Mouse (Mus musculus) C2C12 (cell line): ENCODE data around the gene Adora1. TPM values are rescaled to one million over a fixed set of nuclear protein-coding genes. Genes with fewer than 3 reads are reported as not detected.

Source experiments
- H3K27me3 ChIP-seq: one replicate; pipeline ENCODE4 v1.6.1; 2011; ENCODE audit not compliant: control insufficient read depth, insufficient read depth, insufficient read length
- H3K36me3 ChIP-seq: one replicate; pipeline ENCODE4 v1.6.1; 2011; ENCODE audit not compliant: control insufficient read depth, insufficient read depth
- H3K4me3 ChIP-seq: one replicate; pipeline ENCODE4 v1.5.1; 2011; ENCODE audit warnings: mild to moderate bottlenecking, control low read depth; ENCODE audit not compliant: poor library complexity, insufficient read depth, severe bottlenecking
- H3K79me2 ChIP-seq: one replicate; pipeline ENCODE4 v1.6.1; 2011; ENCODE audit not compliant: control insufficient read depth, insufficient read depth
- H3K79me3 ChIP-seq: one replicate; pipeline ENCODE4 v1.6.1; 2011; ENCODE audit warnings: low read depth, control low read depth
- H3ac ChIP-seq: one replicate; pipeline ENCODE3; 2011; ENCODE audit warnings: low read depth; ENCODE audit not compliant: control insufficient read depth, insufficient read length
- CEBPB ChIP-seq: IDR thresholded peaks from one replicate; pipeline ENCODE4 v1.6.1; 2011; ENCODE audit warnings: low read depth, mild to moderate bottlenecking, control low read depth, moderate library complexity
- CTCF ChIP-seq: IDR thresholded peaks from one replicate; pipeline ENCODE4 v1.5.1; 2011; ENCODE audit not compliant: control insufficient read depth, insufficient read depth, insufficient read length
- FOSL1 ChIP-seq: IDR thresholded peaks from one replicate; pipeline ENCODE4 v1.8.0; 2011; ENCODE audit warnings: mild to moderate bottlenecking, low read length; ENCODE audit not compliant: poor library complexity, insufficient read depth, severe bottlenecking
- MAX ChIP-seq: IDR thresholded peaks from one replicate; pipeline ENCODE4 v1.6.1; 2011; ENCODE audit warnings: mild to moderate bottlenecking, control low read depth
- MYOD1 ChIP-seq: IDR thresholded peaks from one replicate; pipeline ENCODE4 v1.6.1; 2011; ENCODE audit warnings: low read depth; ENCODE audit not compliant: control insufficient read depth, insufficient read length
- MYOG ChIP-seq: IDR thresholded peaks from one replicate; pipeline ENCODE4 v1.6.1; 2011; ENCODE audit not compliant: control insufficient read depth, insufficient read length; ENCODE audit errors: extremely low read depth
- USF1 ChIP-seq: IDR thresholded peaks from one replicate; pipeline ENCODE4 v1.6.1; 2011; ENCODE audit warnings: low read depth, mild to moderate bottlenecking, control low read depth, moderate library complexity
- polyA plus RNA-seq: library from polyadenylated mRNA; unstranded; fragments of >200 nt; fragmentation: generic; extraction: Trizol; gene quantifications from one replicate; pipeline ENCODE4 v1.2.1, GENCODE M21; 2012; ENCODE audit warnings: missing spikeins

Adora1 gene
- polyA plus RNA-seq, 1 experiment: 0.05 TPM

DNA sequence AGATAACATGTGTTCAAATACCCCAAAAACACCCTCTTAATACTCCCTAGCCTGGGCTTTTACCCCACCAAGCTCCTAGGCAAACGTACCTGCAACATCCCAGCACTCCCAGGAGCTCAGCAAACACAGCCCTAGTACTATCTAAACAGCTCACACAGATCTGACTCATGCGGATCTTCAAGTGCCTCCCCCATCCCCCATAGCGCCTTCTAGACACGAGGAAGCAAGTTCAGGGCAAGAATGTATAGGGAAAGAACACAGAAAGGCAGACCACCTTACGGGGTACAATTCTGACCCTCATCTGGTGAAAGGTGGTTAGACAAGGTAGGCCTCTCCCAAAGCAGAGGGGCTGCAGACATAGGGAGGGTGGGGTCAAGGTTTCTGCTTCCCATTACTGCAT is 29.1 kb downstream of the Adora1 start:
- no peak overlapping the region for H3ac ChIP-seq
- no peaks in the 10 kb centered on the region for H3K36me3 ChIP-seq
- no peaks in the 10 kb centered on the region for H3K27me3 ChIP-seq
- H3K79me3 ChIP-seq: no peaks in the 10 kb centered on the region
- TF ChIP-seq MYOG (no peak), MAX (no peak), FOSL1 (no peak), CEBPB (no peak), CTCF (no peak), USF1 (no peak), MYOD1 (no peak)
- no peaks in the 10 kb centered on the region for H3K79me2 ChIP-seq
- no peak overlapping the region for H3K4me3 ChIP-seq

DNA sequence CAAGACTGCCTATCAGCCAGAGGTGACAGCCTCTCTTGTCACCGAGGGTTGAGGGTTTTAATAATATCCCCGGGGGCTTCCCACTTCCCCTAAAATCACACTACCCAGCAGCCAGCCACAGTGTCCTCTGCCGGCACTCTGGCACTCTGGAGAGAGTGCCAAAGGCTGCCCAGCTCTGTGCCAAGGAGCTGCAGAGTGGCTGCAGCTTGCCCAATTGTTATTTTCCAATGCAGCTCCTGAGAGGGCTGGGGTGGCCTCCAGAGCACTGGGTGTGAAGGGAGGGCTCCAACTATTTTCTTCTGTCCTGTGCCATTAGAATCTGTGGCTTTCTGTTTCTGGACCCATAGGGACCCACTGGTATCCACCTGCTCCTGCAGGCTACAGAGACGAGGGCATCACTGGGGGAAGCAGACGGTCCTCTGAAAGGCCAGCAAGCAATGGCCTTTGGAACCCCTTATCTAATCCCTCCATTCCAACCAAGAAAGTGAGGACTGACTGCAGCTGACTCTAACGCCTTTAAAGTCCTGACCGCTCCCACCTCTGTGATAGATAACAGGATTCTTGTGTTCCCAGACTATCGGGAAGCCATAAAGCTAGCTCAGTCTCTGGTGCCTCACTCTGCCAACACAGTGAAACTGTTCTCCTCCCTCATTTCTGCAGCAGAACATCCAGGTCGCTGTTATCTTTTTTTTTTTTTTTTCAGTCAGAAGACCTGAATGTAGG is 29.8 kb downstream of the Adora1 start:
- Histone ChIP-seq H3K79me3 (no peaks in the 10 kb centered on the region), H3K4me3 (no peak overlapping the region), H3K79me2 (no peaks in the 10 kb centered on the region), H3K27me3 (peaks cover 4% of the 10 kb centered on the region), H3ac (no peak overlapping the region), H3K36me3 (no peaks in the 10 kb centered on the region)
- TF ChIP-seq MYOD1: no peak
- TF ChIP-seq CEBPB: no peak
- TF ChIP-seq MYOG: no peak
- no peak for TF ChIP-seq CTCF
- no peak for TF ChIP-seq MAX
- TF ChIP-seq FOSL1: no peak
- no peak for TF ChIP-seq USF1

DNA sequence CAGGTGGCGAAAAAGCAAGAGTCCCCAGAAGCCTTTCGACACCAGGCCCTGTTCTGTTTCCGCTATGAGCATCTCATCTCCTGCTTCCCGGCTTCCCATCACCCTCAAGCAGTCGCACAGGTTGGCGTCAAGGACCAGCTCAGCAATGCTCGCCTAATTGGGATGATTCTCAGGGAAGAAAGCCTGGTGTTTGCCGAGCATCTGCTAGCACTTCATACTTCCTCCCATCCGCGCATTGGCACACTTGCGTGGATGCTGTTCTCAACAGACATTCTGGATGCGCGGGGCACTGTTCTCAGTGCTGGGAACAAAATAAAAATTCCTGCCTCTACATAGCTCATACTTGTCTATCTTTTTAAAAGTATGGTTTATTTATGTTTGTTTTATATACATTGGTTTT is 31.0 kb downstream of the Adora1 start:
- H3K36me3 ChIP-seq: no peaks in the 10 kb centered on the region
- H3K79me2 ChIP-seq: no peaks in the 10 kb centered on the region
- peaks cover 7% of the 10 kb centered on the region for H3K27me3 ChIP-seq
- no peaks in the 10 kb centered on the region for H3K79me3 ChIP-seq
- no peak for TF ChIP-seq MYOD1
- no peak for TF ChIP-seq FOSL1
- no peak for TF ChIP-seq MYOG
- no peak for TF ChIP-seq CTCF
- no peak for TF ChIP-seq USF1
- no peak for TF ChIP-seq MAX
- TF ChIP-seq CEBPB: no peak
- H3ac ChIP-seq: no peak overlapping the region
- H3K4me3 ChIP-seq: no peak overlapping the region

DNA sequence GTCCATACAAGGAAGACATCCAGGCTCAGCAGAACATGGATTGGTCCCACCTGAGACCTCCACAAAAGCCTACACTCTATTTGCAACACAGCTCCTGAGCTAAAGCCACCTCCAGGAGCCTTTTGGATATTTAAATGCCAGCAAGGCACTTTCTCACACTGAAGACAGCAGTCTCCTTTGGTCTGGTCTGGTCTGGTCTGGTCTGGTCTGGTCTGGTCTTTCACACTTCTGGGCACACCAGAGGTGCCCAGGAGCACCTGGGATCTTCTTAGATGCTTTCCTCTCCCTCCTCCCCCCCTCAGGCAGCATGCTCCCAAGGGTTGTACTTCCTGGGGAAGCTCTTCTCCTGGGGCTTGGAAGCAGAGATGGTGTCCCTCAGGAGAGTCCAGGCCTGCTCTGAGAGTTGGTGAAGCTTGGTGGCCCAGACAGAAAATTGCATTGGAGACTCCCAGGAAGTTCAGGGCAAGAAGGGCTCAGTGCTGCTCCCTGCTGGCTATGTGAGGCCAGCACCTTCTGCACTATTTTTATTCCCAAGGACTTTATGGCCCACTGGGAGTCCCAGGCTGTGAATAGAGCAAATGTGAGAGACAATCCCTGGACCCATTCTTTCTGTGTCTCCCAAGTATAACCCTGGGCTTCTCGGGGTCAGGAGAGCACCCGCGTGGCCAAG is 33.3 kb downstream of the Adora1 start:
- TF ChIP-seq MYOD1 (no peak), CTCF (peak; percentile 58), MAX (no peak), FOSL1 (no peak)
- H3K4me3 ChIP-seq: no peak overlapping the region
- H3ac ChIP-seq: no peak overlapping the region
- no peaks in the 10 kb centered on the region for H3K79me3 ChIP-seq
- H3K36me3 ChIP-seq: no peaks in the 10 kb centered on the region
- H3K27me3 ChIP-seq: peaks cover 7% of the 10 kb centered on the region
- H3K79me2 ChIP-seq: no peaks in the 10 kb centered on the region

DNA sequence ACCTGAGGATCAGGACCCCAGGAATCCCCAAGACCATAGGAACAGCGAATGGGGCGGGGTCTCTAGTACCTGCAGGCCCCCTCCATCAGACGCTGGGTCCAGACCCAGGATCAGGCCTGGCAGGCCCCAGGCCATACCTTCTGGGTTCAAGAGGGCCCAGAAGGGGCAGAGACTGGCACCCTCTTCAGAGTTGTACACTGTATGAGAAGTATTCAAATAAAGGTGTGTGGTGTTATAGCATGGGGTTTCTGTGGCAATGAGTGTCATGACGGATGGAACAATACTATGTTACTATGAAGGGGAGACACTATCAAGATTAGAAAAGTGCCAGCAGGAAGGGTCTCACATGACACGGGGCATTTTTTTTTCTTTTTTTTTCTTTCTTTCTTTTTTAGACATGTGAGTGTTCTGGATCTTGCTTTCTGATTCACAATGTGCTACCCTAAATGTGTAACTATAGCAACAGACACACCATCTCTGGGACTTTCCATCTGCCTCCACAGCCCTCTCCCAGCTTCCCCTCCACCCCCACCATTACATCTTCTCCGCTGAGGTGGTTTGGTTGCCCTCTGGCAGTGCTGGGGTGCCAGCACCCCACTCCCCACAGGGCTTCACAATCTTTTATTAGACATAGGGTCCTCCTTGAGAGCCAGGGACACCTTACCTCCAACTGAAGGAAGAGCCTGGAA is 34.1 kb downstream of the Adora1 start:
- H3K27me3 ChIP-seq: peaks cover 7% of the 10 kb centered on the region
- H3K36me3 ChIP-seq: no peaks in the 10 kb centered on the region
- H3K4me3 ChIP-seq: no peak overlapping the region
- TF ChIP-seq USF1 (no peak), MAX (no peak), MYOG (no peak), CTCF (no peak), MYOD1 (no peak), CEBPB (no peak), FOSL1 (no peak)
- H3ac ChIP-seq: no peak overlapping the region
- H3K79me2 ChIP-seq: no peaks in the 10 kb centered on the region
- H3K79me3 ChIP-seq: no peaks in the 10 kb centered on the region

DNA sequence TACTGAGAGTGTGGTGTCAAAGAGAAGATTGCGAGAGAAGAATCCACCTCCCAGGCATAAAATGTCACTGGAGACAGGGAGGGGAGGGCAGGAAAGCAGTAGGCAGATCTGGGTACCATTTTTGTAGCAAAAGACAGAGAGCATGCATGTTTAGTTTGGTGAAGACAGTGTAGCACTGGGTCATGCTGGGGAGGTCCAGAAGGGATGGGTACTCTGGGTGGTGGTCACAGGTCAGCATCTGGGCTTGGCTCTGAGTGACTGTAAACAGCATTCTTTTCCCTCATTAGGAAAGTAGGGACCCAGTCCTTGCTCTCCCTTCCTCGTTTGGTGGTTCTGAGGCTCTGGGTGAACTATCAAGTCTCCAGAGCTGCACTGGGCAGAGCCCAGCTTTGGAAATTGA is 34.8 kb downstream of the Adora1 start:
- no peak for TF ChIP-seq MYOD1
- TF ChIP-seq MYOG: no peak
- TF ChIP-seq MAX: no peak
- TF ChIP-seq USF1: no peak
- no peak for TF ChIP-seq CTCF
- TF ChIP-seq FOSL1: no peak
- no peak for TF ChIP-seq CEBPB
- H3K27me3 ChIP-seq: peaks cover 7% of the 10 kb centered on the region
- no peaks in the 10 kb centered on the region for H3K36me3 ChIP-seq
- H3ac ChIP-seq: no peak overlapping the region
- no peaks in the 10 kb centered on the region for H3K79me2 ChIP-seq
- no peaks in the 10 kb centered on the region for H3K79me3 ChIP-seq
- H3K4me3 ChIP-seq: no peak overlapping the region
